Mouse (Mus musculus): ENCODE data around the gene Orc2. TPM values are rescaled to one million over a fixed set of nuclear protein-coding genes. Genes with fewer than 3 reads are reported as not detected.

The Orc2 gene
- polyA plus RNA-seq, 1 experiment from 2014 or later = 39.7 TPM

- no peak overlapping the region for H3K4me2 ChIP-seq
- no peaks in the 10 kb centered on the region for H3K4me1 ChIP-seq
- no peaks in the 10 kb centered on the region for H3K9me3 ChIP-seq
- no peaks in the 10 kb centered on the region for H3K27me3 ChIP-seq
- peaks cover 95% of the 10 kb centered on the region for H3K36me3 ChIP-seq (replicated peaks)
- no peak for ATAC-seq (ENCODE audit: low FRiP score)
- no peak overlapping the region for H3K9ac ChIP-seq
- no peak overlapping the region for H3K4me3 ChIP-seq (replicated peaks)
- 92% methylated on average over 3 of the region's 3 CpGs for WGBS
- no peak overlapping the region for H3K27ac ChIP-seq
These were observed 44.3 kb downstream of the Orc2 start for GRCm38 (mm10) chr1:58460566-58460965.

DNA sequence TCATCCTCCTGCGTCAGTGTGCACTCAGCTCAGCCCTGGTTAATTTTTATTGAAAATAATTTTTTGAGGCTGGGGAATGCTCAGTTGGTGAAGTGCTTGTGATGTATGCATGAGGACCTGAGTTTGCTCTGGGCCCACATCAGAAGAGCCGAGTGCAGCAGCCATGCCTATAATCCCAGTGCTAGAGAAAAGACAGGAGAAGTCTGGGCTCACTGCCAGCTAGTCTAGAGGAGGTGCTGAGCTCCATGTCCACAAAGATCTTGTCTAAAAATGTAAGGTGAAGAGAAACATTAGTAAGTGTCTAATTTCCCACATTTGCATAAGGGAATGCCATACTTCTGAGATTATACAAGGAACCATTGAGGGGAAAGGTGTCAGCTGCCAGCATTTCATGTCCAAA lies 46.0 kb downstream of the Orc2 start:
- no peak for ATAC-seq (ENCODE audit: low FRiP score)
- WGBS = 83% methylated on average over 2 of the region's 2 CpGs

GRCm38 (mm10) chr1:58458175-58458574 lies 46.7 kb downstream of the Orc2 start:
- Histone ChIP-seq H3K9ac (no peak overlapping the region), H3K4me3 (replicated peaks) (no peak overlapping the region), H3K36me3 (replicated peaks) (peaks cover 95% of the 10 kb centered on the region), H3K27ac (no peak overlapping the region), H3K4me1 (no peaks in the 10 kb centered on the region), H3K9me3 (no peaks in the 10 kb centered on the region), H3K27me3 (no peaks in the 10 kb centered on the region), H3K4me2 (no peak overlapping the region)
- no peak for ATAC-seq (ENCODE audit: low FRiP score)
- 90% methylated on average over 5 of the region's 5 CpGs for WGBS

More for the DNA sequence above, 46.0 kb downstream of the Orc2 start:
- Histone ChIP-seq H3K4me2 (no peak overlapping the region), H3K27me3 (no peaks in the 10 kb centered on the region), H3K27ac (no peak overlapping the region), H3K36me3 (replicated peaks) (peaks cover 95% of the 10 kb centered on the region), H3K9me3 (no peaks in the 10 kb centered on the region), H3K4me3 (replicated peaks) (no peak overlapping the region), H3K4me1 (no peaks in the 10 kb centered on the region), H3K9ac (no peak overlapping the region)

DNA sequence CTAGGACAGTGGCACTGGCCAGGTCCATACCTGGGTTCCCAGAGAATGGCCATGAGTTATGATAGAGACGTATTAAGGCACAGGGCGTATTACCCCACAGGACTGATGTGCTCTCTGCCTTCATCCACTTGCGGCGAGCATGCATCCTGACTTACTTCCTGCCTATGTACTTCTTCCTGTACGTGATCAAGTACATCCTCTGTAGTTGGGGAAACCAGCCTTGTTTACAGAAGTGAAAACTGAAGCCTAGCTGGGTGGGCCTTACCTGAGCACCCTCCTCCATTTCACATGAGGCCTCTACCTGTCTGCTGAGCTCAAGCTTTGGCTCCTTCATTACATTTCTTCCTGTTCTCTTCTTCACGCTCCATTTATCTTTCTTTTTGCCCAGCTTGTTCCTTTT lies 50.6 kb downstream of the Orc2 start:
- no peak overlapping the region for H3K27ac ChIP-seq
- WGBS = 95% methylated on average over 6 of the region's 6 CpGs
- no peaks in the 10 kb centered on the region for H3K27me3 ChIP-seq
- H3K9me3 ChIP-seq = no peaks in the 10 kb centered on the region
- H3K36me3 ChIP-seq (replicated peaks) = peaks cover 88% of the 10 kb centered on the region
- no peak overlapping the region for H3K4me3 ChIP-seq (replicated peaks)
- H3K9ac ChIP-seq = no peak overlapping the region
- H3K4me2 ChIP-seq = no peak overlapping the region
- H3K4me1 ChIP-seq = no peaks in the 10 kb centered on the region
- no peak for ATAC-seq (ENCODE audit: low FRiP score)

- ATAC-seq (ENCODE audit: low FRiP score) = no peak
- H3K27ac ChIP-seq = no peak overlapping the region
- no peak overlapping the region for H3K9ac ChIP-seq
- no peaks in the 10 kb centered on the region for H3K9me3 ChIP-seq
- no peak overlapping the region for H3K4me3 ChIP-seq (replicated peaks)
- H3K4me1 ChIP-seq = peaks cover 26% of the 10 kb centered on the region
- WGBS = 90% methylated on average over 7 of the region's 7 CpGs
- H3K27me3 ChIP-seq = no peaks in the 10 kb centered on the region
- no peak overlapping the region for H3K4me2 ChIP-seq
- peaks cover 52% of the 10 kb centered on the region for H3K36me3 ChIP-seq (replicated peaks)
These were observed 56.5 kb downstream of the Orc2 start for GRCm38 (mm10) chr1:58448396-58448795.

GRCm38 (mm10) chr1:58447766-58448165 lies 57.1 kb downstream of the Orc2 start:
- no peak for ATAC-seq (ENCODE audit: low FRiP score)
- no peaks in the 10 kb centered on the region for H3K9me3 ChIP-seq
- no peak overlapping the region for H3K9ac ChIP-seq
- H3K36me3 ChIP-seq (replicated peaks) = peaks cover 45% of the 10 kb centered on the region
- peaks cover 26% of the 10 kb centered on the region for H3K4me1 ChIP-seq
- H3K4me3 ChIP-seq (replicated peaks) = no peak overlapping the region
- WGBS = 96% methylated on average over 7 of the region's 7 CpGs
- no peaks in the 10 kb centered on the region for H3K27me3 ChIP-seq
- H3K4me2 ChIP-seq = no peak overlapping the region
- no peak overlapping the region for H3K27ac ChIP-seq

DNA sequence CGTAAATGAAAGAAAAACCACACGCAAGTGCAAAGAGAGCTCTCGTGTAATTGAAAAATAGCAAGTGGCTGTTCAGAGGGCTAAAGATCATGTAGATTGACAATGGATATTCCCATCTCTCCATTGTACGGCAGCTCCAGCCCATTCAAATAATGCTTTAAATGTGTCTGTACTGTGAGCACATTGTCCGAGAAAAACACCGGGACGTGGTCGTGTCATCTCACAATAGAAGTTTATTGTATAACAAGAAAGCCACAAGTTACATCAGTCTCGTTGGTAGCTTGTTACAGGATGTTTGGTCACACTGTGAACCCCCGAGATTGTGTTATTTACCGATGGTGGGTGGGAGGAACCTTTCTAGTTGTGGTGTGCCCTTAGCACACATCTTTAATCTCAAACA lies 59.0 kb downstream of the Orc2 start:
- H3K9ac ChIP-seq = peak overlapping the region; percentile 79
- H3K4me1 ChIP-seq = peaks cover 26% of the 10 kb centered on the region
- H3K4me2 ChIP-seq = peak overlapping the region; percentile 64
- H3K4me3 ChIP-seq (replicated peaks) = peak overlapping the region; percentile 66
- H3K9me3 ChIP-seq = no peaks in the 10 kb centered on the region
- 7% methylated on average over 11 of the region's 11 CpGs for WGBS
- ATAC-seq (ENCODE audit: low FRiP score) = 0 out of 2 replicates have a peak, but pooled peaks have one; percentile 10
- H3K36me3 ChIP-seq (replicated peaks) = peaks cover 35% of the 10 kb centered on the region
- no peaks in the 10 kb centered on the region for H3K27me3 ChIP-seq
- peak overlapping the region; percentile 88 for H3K27ac ChIP-seq

GRCm38 (mm10) chr1:58445143-58445722 lies 59.7 kb downstream of the Orc2 start, which contains the start of the genes Nif3l1 and Ppil3:
Nif3l1 (plus strand) TSS chr1:58445151.
Ppil3 (minus strand) TSS chr1:58445486.
- peaks cover 26% of the 10 kb centered on the region for H3K4me1 ChIP-seq
- peak within 1 kb of the TSS; percentile 66 for H3K4me3 ChIP-seq (replicated peaks)
- under 1% methylated on average over 33 of the region's 33 CpGs for WGBS
- no peaks in the 10 kb centered on the region for H3K27me3 ChIP-seq
- peaks cover 31% of the 10 kb centered on the region for H3K36me3 ChIP-seq (replicated peaks)
- peak; percentile 95 for ATAC-seq (ENCODE audit: low FRiP score)
- H3K9me3 ChIP-seq = no peaks in the 10 kb centered on the region
- H3K27ac ChIP-seq = peak within 1 kb of the TSS; percentile 88
- H3K9ac ChIP-seq = peak within 1 kb of the TSS; percentile 79
- H3K4me2 ChIP-seq = peak within 1 kb of the TSS; percentile 64

- no peaks in the 10 kb centered on the region for H3K27me3 ChIP-seq
- H3K4me2 ChIP-seq = peak overlapping the region; percentile 64
- H3K9me3 ChIP-seq = no peaks in the 10 kb centered on the region
- peaks cover 26% of the 10 kb centered on the region for H3K4me1 ChIP-seq
- H3K4me3 ChIP-seq (replicated peaks) = peak overlapping the region; percentile 66
- H3K9ac ChIP-seq = peak overlapping the region; percentile 79
- ATAC-seq (ENCODE audit: low FRiP score) = no peak
- 12% methylated on average over 10 of the region's 10 CpGs for WGBS
- H3K36me3 ChIP-seq (replicated peaks) = peaks cover 36% of the 10 kb centered on the region
- peak overlapping the region; percentile 88 for H3K27ac ChIP-seq
These were observed 60.2 kb downstream of the Orc2 start for GRCm38 (mm10) chr1:58444691-58445090.

DNA sequence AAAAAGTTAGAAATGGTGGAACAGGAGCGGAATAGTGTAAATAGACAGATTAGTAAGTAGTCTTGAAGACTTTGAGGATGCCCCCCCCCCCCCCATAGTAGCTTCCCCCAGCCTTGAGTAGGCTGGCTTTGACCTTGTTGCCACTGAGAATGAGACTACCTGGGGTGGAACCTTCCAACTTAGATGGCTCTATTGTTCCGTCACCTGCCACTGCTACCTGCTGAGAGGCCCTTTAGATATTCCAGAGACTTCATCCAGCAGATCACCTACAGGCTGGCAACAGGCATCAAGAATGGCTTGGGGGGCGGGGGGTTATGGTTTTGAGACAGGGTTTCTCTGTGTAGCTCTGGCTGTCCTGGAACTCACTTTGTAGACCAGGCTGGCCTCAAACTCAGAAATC lies 80.4 kb downstream of the Orc2 start:
- no peaks in the 10 kb centered on the region for H3K27me3 ChIP-seq
- no peak for ATAC-seq (ENCODE audit: low FRiP score)
- no peak overlapping the region for H3K9ac ChIP-seq
- H3K36me3 ChIP-seq (replicated peaks) = peaks cover 16% of the 10 kb centered on the region
- H3K4me2 ChIP-seq = no peak overlapping the region
- WGBS = 90% methylated on average over 3 of the region's 3 CpGs
- H3K4me3 ChIP-seq (replicated peaks) = no peak overlapping the region
- no peaks in the 10 kb centered on the region for H3K9me3 ChIP-seq
- peaks cover 18% of the 10 kb centered on the region for H3K4me1 ChIP-seq
- H3K27ac ChIP-seq = no peak overlapping the region

DNA sequence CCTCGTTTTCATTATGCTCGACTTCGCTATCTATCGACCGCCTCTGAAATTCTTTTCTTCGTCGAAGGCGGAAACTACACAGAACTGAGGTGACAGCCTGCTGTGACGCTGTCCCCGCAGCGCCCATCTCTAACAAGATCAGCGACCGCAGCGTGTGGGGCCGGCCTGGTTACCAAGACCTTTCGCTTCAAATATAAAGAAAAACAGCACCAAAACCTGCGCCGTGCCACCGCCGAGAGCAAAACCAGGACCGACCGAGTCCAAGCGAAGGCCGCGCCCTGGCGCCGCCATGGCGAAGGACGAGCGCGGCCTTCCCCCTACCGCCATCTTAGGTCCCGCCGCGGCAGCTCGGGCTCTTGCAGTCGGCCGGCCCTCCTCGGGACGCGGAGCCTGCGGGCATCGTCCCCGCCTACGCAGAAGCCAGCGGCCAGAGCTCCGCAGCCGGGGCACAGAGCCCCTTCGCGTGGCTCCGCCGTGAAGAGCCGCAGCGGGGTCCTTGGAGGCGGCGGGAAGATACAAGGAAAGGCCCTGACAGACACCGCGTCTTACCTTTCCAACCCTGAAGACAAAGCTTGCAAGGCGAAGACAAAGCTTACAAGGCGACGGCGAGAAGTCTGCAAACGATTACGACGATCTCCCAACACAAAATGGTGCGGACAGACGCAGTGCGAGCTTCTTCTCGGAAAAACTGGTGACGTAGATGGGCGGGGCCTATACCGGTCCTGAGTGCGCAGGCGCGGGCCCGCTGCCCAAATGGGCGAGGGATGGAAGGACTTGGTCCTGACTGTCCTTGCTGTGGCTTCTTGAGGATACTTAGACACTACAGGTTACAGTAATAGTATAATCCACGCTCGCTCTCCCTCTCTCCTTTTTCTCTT lies 81.3 kb downstream of the Orc2 start, which contains the start of gene Clk1:
Gene Clk1, minus strand, starts transcription at position 696 of the 878 bp plus-strand sequence.
- peak within 1 kb of the TSS; percentile 100 for H3K4me3 ChIP-seq (replicated peaks)
- H3K27me3 ChIP-seq = no peaks in the 10 kb centered on the region
- peaks cover 24% of the 10 kb centered on the region for H3K36me3 ChIP-seq (replicated peaks)
- H3K4me1 ChIP-seq = peaks cover 18% of the 10 kb centered on the region
- peak within 1 kb of the TSS; percentile 99 for H3K9ac ChIP-seq
- peak within 1 kb of the TSS; percentile 99 for H3K27ac ChIP-seq
- peak within 1 kb of the TSS; percentile 69 for H3K4me2 ChIP-seq
- WGBS = under 1% methylated on average over 79 of the region's 79 CpGs
- no peaks in the 10 kb centered on the region for H3K9me3 ChIP-seq
- peak; percentile 97 for ATAC-seq (ENCODE audit: low FRiP score)

DNA sequence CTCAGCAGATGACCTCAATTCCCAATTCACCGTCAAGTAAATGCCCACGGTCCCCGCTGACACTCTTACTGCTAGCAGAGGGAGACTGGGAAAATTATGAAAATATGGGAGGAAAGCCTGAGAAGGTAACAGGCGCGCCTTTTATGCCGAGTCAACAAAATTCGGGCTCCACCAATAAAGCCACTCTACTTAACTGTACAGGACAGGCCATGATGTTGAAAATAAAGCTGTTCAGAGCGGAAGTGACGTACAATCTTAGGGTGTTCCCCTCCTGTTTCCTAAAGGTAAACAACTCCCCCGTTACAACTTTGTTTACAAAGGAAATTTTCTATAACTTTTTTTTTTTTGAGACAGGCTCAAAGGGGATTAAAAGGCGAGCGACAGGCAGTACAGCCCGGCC lies 82.0 kb downstream of the Orc2 start:
- Histone ChIP-seq H3K36me3 (replicated peaks) (peaks cover 32% of the 10 kb centered on the region), H3K9me3 (no peaks in the 10 kb centered on the region), H3K4me2 (peak overlapping the region; percentile 69), H3K27me3 (no peaks in the 10 kb centered on the region), H3K9ac (peak overlapping the region; percentile 99), H3K4me1 (peaks cover 18% of the 10 kb centered on the region), H3K27ac (peak overlapping the region; percentile 99; the same call in 1 of the 2 replicates), H3K4me3 (replicated peaks) (peak overlapping the region; percentile 100)
- peak; percentile 33; the same call in 1 of the 2 replicates for ATAC-seq (ENCODE audit: low FRiP score)
- WGBS = 16% methylated on average over 13 of the region's 13 CpGs

Data from forebrain, embryonic 12.5 days (tissue).